Mouse (Mus musculus) heart, postnatal 4 days (tissue): Measurements from ENCODE around the gene Tbcel. TPM values are rescaled to one million over a fixed set of nuclear protein-coding genes. Genes with fewer than 3 reads are reported as not detected.

Experiments used
- DNase-seq: peaks from one replicate; pipeline ENCODE4 v3.0.0; 2021
- total RNA-seq, 2 experiments: library from RNA; stranded (reverse); gene quantifications; 2 replicates each; pipeline ENCODE4 v1.2.3; 2021

Tbcel gene
- 10 to 100 TPM; 18.1 to 19.8 TPM for total RNA-seq

GRCm38 (mm10) chr9:42507709-42508108 lies at the start of gene Tbcel:
Tbcel (minus strand) TSS chr9:42507809.
- DNase-seq: no peak

GRCm38 (mm10) chr9:42555186-42555585 lies 47.6 kb upstream of the Tbcel start:
- DNase-seq: no peak

GRCm38 (mm10) chr9:42550116-42550515 lies 42.5 kb upstream of the Tbcel start:
- DNase-seq: peak; percentile 88

GRCm38 (mm10) chr9:42548981-42549380 lies 41.4 kb upstream of the Tbcel start:
- no peak for DNase-seq

GRCm38 (mm10) chr9:42544521-42544920 lies 36.9 kb upstream of the Tbcel start:
- DNase-seq: no peak

- DNase-seq: no peak
These were observed 25.9 kb upstream of the Tbcel start for GRCm38 (mm10) chr9:42533491-42533890.

GRCm38 (mm10) chr9:42533041-42533440 lies 25.4 kb upstream of the Tbcel start:
- no peak for DNase-seq

- no peak for DNase-seq
These were observed 24.3 kb upstream of the Tbcel start for GRCm38 (mm10) chr9:42531951-42532350.

- DNase-seq: no peak
These were observed 22.9 kb upstream of the Tbcel start for GRCm38 (mm10) chr9:42530221-42531152.

- peak; percentile 28 for DNase-seq
These were observed 13.0 kb upstream of the Tbcel start for GRCm38 (mm10) chr9:42520587-42521084.

GRCm38 (mm10) chr9:42518163-42518562 lies 10.6 kb upstream of the Tbcel start:
- no peak for DNase-seq

- no peak for DNase-seq
These were observed 5.5 kb upstream of the Tbcel start for GRCm38 (mm10) chr9:42513159-42513558.

- no peak for DNase-seq
These were observed 4.7 kb upstream of the Tbcel start for GRCm38 (mm10) chr9:42512312-42512711.

- DNase-seq: no peak
These were observed 626 bp upstream of the Tbcel start for GRCm38 (mm10) chr9:42508235-42508634.

GRCm38 (mm10) chr9:42507022-42507421 lies 587 bp downstream of the Tbcel start:
- DNase-seq: no peak

GRCm38 (mm10) chr9:42504971-42505510 lies 2.6 kb downstream of the Tbcel start:
- no peak for DNase-seq

GRCm38 (mm10) chr9:42504559-42504958 lies 3.0 kb downstream of the Tbcel start:
- no peak for DNase-seq

- DNase-seq: no peak
These were observed 3.9 kb downstream of the Tbcel start for GRCm38 (mm10) chr9:42503709-42504108.

- no peak for DNase-seq
These were observed 11.3 kb downstream of the Tbcel start for GRCm38 (mm10) chr9:42496296-42496695.

GRCm38 (mm10) chr9:42491780-42492179 lies 15.8 kb downstream of the Tbcel start:
- DNase-seq: no peak

GRCm38 (mm10) chr9:42490589-42491382 lies 16.8 kb downstream of the Tbcel start:
- no peak for DNase-seq

- DNase-seq: no peak
These were observed 19.5 kb downstream of the Tbcel start for GRCm38 (mm10) chr9:42488071-42488470.

- no peak for DNase-seq
These were observed 20.7 kb downstream of the Tbcel start for GRCm38 (mm10) chr9:42486913-42487312.
